Mouse (Mus musculus) forebrain, embryonic 15.5 days (tissue): ENCODE results near the gene Hoxc11. TPM values are rescaled to one million over a fixed set of nuclear protein-coding genes. Genes with fewer than 3 reads are reported as not detected.

Experiments
- ATAC-seq: fragments of 200-750 bp; cut with Nextera tagmentation; replicated peaks from 2 replicates; pipeline ENCODE4 v1.8.0; 2017; ENCODE audit warnings: mild to moderate bottlenecking, moderate TSS enrichment, moderate library complexity
- H3K27ac ChIP-seq: fragments of 300-500 bp; sonication (generic); replicated peaks from 2 replicates; pipeline ENCODE4 v1.5.1; 2015; ENCODE audit warnings: mild to moderate bottlenecking, inconsistent platforms
- H3K27me3 ChIP-seq: fragments of 300-500 bp; sonication (generic); 2 replicates; pipeline ENCODE4 v1.6.1; 2015; ENCODE audit warnings: inconsistent platforms
- H3K36me3 ChIP-seq: fragments of 300-500 bp; sonication (generic); 2 replicates; pipeline ENCODE4 v1.6.1; 2015; ENCODE audit warnings: mild to moderate bottlenecking, inconsistent platforms
- H3K4me1 ChIP-seq: fragments of 300-500 bp; sonication (generic); 2 replicates; pipeline ENCODE4 v1.6.1; 2015; ENCODE audit warnings: inconsistent platforms
- H3K4me2 ChIP-seq: fragments of 300-500 bp; sonication (generic); replicated peaks from 2 replicates; pipeline ENCODE4 v1.6.1; 2015; ENCODE audit warnings: mild to moderate bottlenecking, inconsistent platforms
- H3K4me3 ChIP-seq: fragments of 300-500 bp; sonication (generic); 2 replicates; pipeline ENCODE4 v1.5.1; 2015; ENCODE audit warnings: mild to moderate bottlenecking, inconsistent platforms
- H3K9ac ChIP-seq: fragments of 300-500 bp; sonication (generic); replicated peaks from 2 replicates; pipeline ENCODE4 v1.6.1; 2015; ENCODE audit warnings: mild to moderate bottlenecking, inconsistent platforms
- H3K9me3 ChIP-seq: fragments of 300-500 bp; sonication (generic); 2 replicates; pipeline ENCODE4 v1.6.1; 2016; ENCODE audit warnings: inconsistent platforms
- WGBS: fragments of 180-500 bp; shearing (Covaris S2); methylation state at CpG from one replicate; pipeline ENCODE4 v1.1.7; 2015; ENCODE audit warnings: mixed read lengths; 5-methylcytosine and 5-hydroxymethylcytosine counted together
- polyA plus RNA-seq: library from polyadenylated mRNA; unstranded; fragments of >200 nt; fragmentation: Nextera tagmentation; extraction: Ambion mirVana; gene quantifications from 2 replicates; pipeline ENCODE4 v1.2.1, GENCODE M21; 2015

The Hoxc11 gene
- polyA plus RNA-seq, 1 experiment from 2014 or later: not detected

GRCm38 (mm10) chr15:102942739-102943467 lies 11.3 kb upstream of the Hoxc11 start:
- Histone ChIP-seq H3K4me2 (peak overlapping the region; percentile 26), H3K9ac (no peak overlapping the region), H3K4me1 (peaks cover 6% of the 10 kb centered on the region; the same call in 1 of the 2 replicates), H3K36me3 (no peaks in the 10 kb centered on the region), H3K4me3 (peak overlapping the region; percentile 13), H3K27ac (no peak overlapping the region), H3K9me3 (no peaks in the 10 kb centered on the region), H3K27me3 (peaks cover 99% of the 10 kb centered on the region)
- under 1% methylated on average over 52 of the region's 53 CpGs for WGBS
- no peak for ATAC-seq

- WGBS: under 1% methylated on average over 5 of the region's 5 CpGs
- Histone ChIP-seq H3K4me1 (peaks cover 6% of the 10 kb centered on the region; the same call in 1 of the 2 replicates), H3K36me3 (no peaks in the 10 kb centered on the region), H3K9ac (no peak overlapping the region), H3K9me3 (no peaks in the 10 kb centered on the region), H3K27me3 (peaks cover 99% of the 10 kb centered on the region), H3K27ac (no peak overlapping the region), H3K4me2 (no peak overlapping the region), H3K4me3 (peak overlapping the region; percentile 13; the same call in 1 of the 2 replicates)
- no peak for ATAC-seq
These were observed 10.8 kb upstream of the Hoxc11 start for GRCm38 (mm10) chr15:102943468-102943813.

- H3K4me2 ChIP-seq: no peak overlapping the region
- H3K27me3 ChIP-seq: peaks cover 97% of the 10 kb centered on the region
- ATAC-seq: no peak
- no peaks in the 10 kb centered on the region for H3K36me3 ChIP-seq
- H3K4me3 ChIP-seq: no peak overlapping the region
- 11% methylated on average over 22 of the region's 22 CpGs for WGBS
- no peak overlapping the region for H3K27ac ChIP-seq
- peaks cover 6% of the 10 kb centered on the region; the same call in 1 of the 2 replicates for H3K4me1 ChIP-seq
- H3K9ac ChIP-seq: no peak overlapping the region
- no peaks in the 10 kb centered on the region for H3K9me3 ChIP-seq
These were observed 8.8 kb upstream of the Hoxc11 start for GRCm38 (mm10) chr15:102945185-102946077.

GRCm38 (mm10) chr15:102947276-102947675 lies 7.0 kb upstream of the Hoxc11 start:
- Histone ChIP-seq H3K36me3 (no peaks in the 10 kb centered on the region), H3K27ac (no peak overlapping the region), H3K27me3 (peaks cover 96% of the 10 kb centered on the region), H3K4me3 (no peak overlapping the region), H3K4me1 (peaks cover 6% of the 10 kb centered on the region; the same call in 1 of the 2 replicates), H3K9ac (no peak overlapping the region), H3K4me2 (no peak overlapping the region), H3K9me3 (no peaks in the 10 kb centered on the region)
- 1% methylated on average over 9 of the region's 9 CpGs for WGBS
- no peak for ATAC-seq

GRCm38 (mm10) chr15:102948842-102949241 lies 5.4 kb upstream of the Hoxc11 start:
- Histone ChIP-seq H3K4me3 (no peak overlapping the region), H3K36me3 (no peaks in the 10 kb centered on the region), H3K4me2 (no peak overlapping the region), H3K9ac (no peak overlapping the region), H3K9me3 (no peaks in the 10 kb centered on the region), H3K4me1 (no peaks in the 10 kb centered on the region), H3K27me3 (peaks cover 98% of the 10 kb centered on the region), H3K27ac (no peak overlapping the region)
- no peak for ATAC-seq
- WGBS: 6% methylated on average over 2 of the region's 2 CpGs

- no peak overlapping the region for H3K4me3 ChIP-seq
- WGBS: 2% methylated on average over 20 of the region's 20 CpGs
- no peak overlapping the region for H3K27ac ChIP-seq
These were observed 4.5 kb upstream of the Hoxc11 start for GRCm38 (mm10) chr15:102949696-102950095.

GRCm38 (mm10) chr15:102950877-102951276 lies 3.4 kb upstream of the Hoxc11 start:
- 7% methylated on average over 2 of the region's 2 CpGs for WGBS
- ATAC-seq: no peak
- H3K36me3 ChIP-seq: no peaks in the 10 kb centered on the region
- peaks cover 96% of the 10 kb centered on the region for H3K27me3 ChIP-seq
- no peaks in the 10 kb centered on the region for H3K9me3 ChIP-seq
- no peak overlapping the region for H3K4me3 ChIP-seq
- no peaks in the 10 kb centered on the region for H3K4me1 ChIP-seq
- H3K4me2 ChIP-seq: no peak overlapping the region
- H3K27ac ChIP-seq: no peak overlapping the region
- no peak overlapping the region for H3K9ac ChIP-seq

More at GRCm38 (mm10) chr15:102949696-102950095, 4.5 kb upstream of the Hoxc11 start:
- Histone ChIP-seq H3K4me2 (no peak overlapping the region), H3K9ac (no peak overlapping the region), H3K36me3 (no peaks in the 10 kb centered on the region), H3K4me1 (no peaks in the 10 kb centered on the region), H3K27me3 (peaks cover 96% of the 10 kb centered on the region), H3K9me3 (no peaks in the 10 kb centered on the region)
- ATAC-seq: no peak

- no peaks in the 10 kb centered on the region for H3K36me3 ChIP-seq
- H3K9me3 ChIP-seq: no peaks in the 10 kb centered on the region
- WGBS: 7% methylated on average over 6 of the region's 6 CpGs
- no peak for ATAC-seq
- no peak overlapping the region for H3K4me3 ChIP-seq
- H3K27ac ChIP-seq: no peak overlapping the region
- H3K4me1 ChIP-seq: no peaks in the 10 kb centered on the region
- peaks cover 95% of the 10 kb centered on the region for H3K27me3 ChIP-seq
- H3K9ac ChIP-seq: no peak overlapping the region
- no peak overlapping the region for H3K4me2 ChIP-seq
These were observed 666 bp upstream of the Hoxc11 start for GRCm38 (mm10) chr15:102953561-102953960.

- no peak overlapping the region for H3K4me2 ChIP-seq
- no peak for ATAC-seq
- H3K9ac ChIP-seq: no peak overlapping the region
- H3K27me3 ChIP-seq: peaks cover 93% of the 10 kb centered on the region
- WGBS: under 1% methylated on average over 28 of the region's 28 CpGs
- no peak overlapping the region for H3K27ac ChIP-seq
- no peaks in the 10 kb centered on the region for H3K9me3 ChIP-seq
- no peaks in the 10 kb centered on the region for H3K4me1 ChIP-seq
- H3K36me3 ChIP-seq: no peaks in the 10 kb centered on the region
- H3K4me3 ChIP-seq: no peak overlapping the region
These were observed 768 bp downstream of the Hoxc11 start for GRCm38 (mm10) chr15:102955007-102955382.

- Histone ChIP-seq H3K9ac (no peak overlapping the region), H3K9me3 (no peaks in the 10 kb centered on the region), H3K27ac (no peak overlapping the region), H3K27me3 (peaks cover 95% of the 10 kb centered on the region), H3K4me1 (no peaks in the 10 kb centered on the region), H3K36me3 (no peaks in the 10 kb centered on the region), H3K4me3 (no peak overlapping the region), H3K4me2 (no peak overlapping the region)
- WGBS: under 1% methylated on average over 40 of the region's 40 CpGs
- ATAC-seq: no peak
These were observed 1.8 kb downstream of the Hoxc11 start for GRCm38 (mm10) chr15:102955833-102956640.

GRCm38 (mm10) chr15:102956906-102957305 lies 2.7 kb downstream of the Hoxc11 start:
- Histone ChIP-seq H3K9ac (no peak overlapping the region), H3K4me3 (no peak overlapping the region), H3K4me2 (no peak overlapping the region), H3K27ac (no peak overlapping the region), H3K4me1 (no peaks in the 10 kb centered on the region), H3K9me3 (no peaks in the 10 kb centered on the region), H3K27me3 (peaks cover 94% of the 10 kb centered on the region), H3K36me3 (no peaks in the 10 kb centered on the region)
- no peak for ATAC-seq
- under 1% methylated on average over 12 of the region's 12 CpGs for WGBS
